Mouse (Mus musculus): ENCODE data around the gene Gpr171. TPM values are rescaled to one million over a fixed set of nuclear protein-coding genes. Genes with fewer than 3 reads are reported as not detected.
"Not testable (repeated sequence)": the region's sequence is repeated elsewhere in the genome, so short reads cannot be mapped to it uniquely, and the experiment has no call there.

The Gpr171 gene
- polyA plus RNA-seq, 1 experiment: 5.0 TPM

GRCm38 (mm10) chr3:59079327-59079726, 22.3 kb downstream of the Gpr171 start:
- no peak overlapping the region for H3K4me3 ChIP-seq (replicated peaks; ENCODE audit: control insufficient read depth, low read depth, low read length)
- TF ChIP-seq POLR2A (IDR thresholded peaks at IDR 0.05; ENCODE audit: borderline replicate concordance, control insufficient read depth, low read depth, low read length) (no peak), CTCF (IDR thresholded peaks at IDR 0.05; ENCODE audit: control insufficient read depth, insufficient read depth, low read length) (peak; percentile 49)
- no peaks in the 10 kb centered on the region for H3K4me1 ChIP-seq (ENCODE audit: control insufficient read depth, insufficient read depth, low read length)
- H3K27ac ChIP-seq (ENCODE audit: control insufficient read depth, insufficient read depth, low read depth, low read length, poor library complexity): no peak overlapping the region
- 4% methylated on average over 4 of the region's 4 CpGs for WGBS

- Histone ChIP-seq H3K4me3 (replicated peaks; ENCODE audit: control insufficient read depth, low read depth, low read length) (no peak overlapping the region), H3K4me1 (ENCODE audit: control insufficient read depth, insufficient read depth, low read length) (no peaks in the 10 kb centered on the region), H3K27ac (ENCODE audit: control insufficient read depth, insufficient read depth, low read depth, low read length, poor library complexity) (no peak overlapping the region)
- no peak for TF ChIP-seq CTCF (IDR thresholded peaks at IDR 0.05; ENCODE audit: control insufficient read depth, insufficient read depth, low read length)
- 83% methylated on average over 11 of the region's 11 CpGs for WGBS
Observed at GRCm38 (mm10) chr3:59078585-59078984, 23.0 kb downstream of the Gpr171 start.

GRCm38 (mm10) chr3:59077278-59077677, 24.3 kb downstream of the Gpr171 start:
- WGBS: 18% methylated on average over 4 of the region's 4 CpGs
- H3K4me3 ChIP-seq (replicated peaks; ENCODE audit: control insufficient read depth, low read depth, low read length): no peak overlapping the region
- H3K4me1 ChIP-seq (ENCODE audit: control insufficient read depth, insufficient read depth, low read length): no peaks in the 10 kb centered on the region
- TF ChIP-seq POLR2A (IDR thresholded peaks at IDR 0.05; ENCODE audit: borderline replicate concordance, control insufficient read depth, low read depth, low read length) (no peak), CTCF (IDR thresholded peaks at IDR 0.05; ENCODE audit: control insufficient read depth, insufficient read depth, low read length) (0 out of 2 replicates have a peak, but pooled peaks have one; percentile 28)
- no peak overlapping the region for H3K27ac ChIP-seq (ENCODE audit: control insufficient read depth, insufficient read depth, low read depth, low read length, poor library complexity)

- not testable (repeated sequence) for H3K4me1 ChIP-seq (ENCODE audit: control insufficient read depth, insufficient read depth, low read length); H3K27ac ChIP-seq (ENCODE audit: control insufficient read depth, insufficient read depth, low read depth, low read length, poor library complexity); H3K4me3 ChIP-seq (replicated peaks; ENCODE audit: control insufficient read depth, low read depth, low read length)
- WGBS: 7% methylated on average over 1 of the region's 1 CpGs
Observed at GRCm38 (mm10) chr3:59069071-59069470, 32.5 kb downstream of the Gpr171 start.

- 49% methylated on average over 8 of the region's 8 CpGs for WGBS
- Histone ChIP-seq H3K4me3 (replicated peaks; ENCODE audit: control insufficient read depth, low read depth, low read length) (no peak overlapping the region), H3K4me1 (ENCODE audit: control insufficient read depth, insufficient read depth, low read length) (no peaks in the 10 kb centered on the region; the same call in 1 of the 2 replicates), H3K27ac (ENCODE audit: control insufficient read depth, insufficient read depth, low read depth, low read length, poor library complexity) (no peak overlapping the region; the same call in 1 of the 2 replicates)
- TF ChIP-seq CTCF (IDR thresholded peaks at IDR 0.05; ENCODE audit: control insufficient read depth, insufficient read depth, low read length) (no peak), POLR2A (IDR thresholded peaks at IDR 0.05; ENCODE audit: borderline replicate concordance, control insufficient read depth, low read depth, low read length) (no peak)
Observed at GRCm38 (mm10) chr3:59066558-59067294, 34.9 kb downstream of the Gpr171 start.

GRCm38 (mm10) chr3:59065937-59066336, 35.7 kb downstream of the Gpr171 start:
- H3K27ac ChIP-seq (ENCODE audit: control insufficient read depth, insufficient read depth, low read depth, low read length, poor library complexity): no peak overlapping the region
- no peaks in the 10 kb centered on the region; the same call in 1 of the 2 replicates for H3K4me1 ChIP-seq (ENCODE audit: control insufficient read depth, insufficient read depth, low read length)
- no peak for TF ChIP-seq CTCF (IDR thresholded peaks at IDR 0.05; ENCODE audit: control insufficient read depth, insufficient read depth, low read length)
- no peak for TF ChIP-seq POLR2A (IDR thresholded peaks at IDR 0.05; ENCODE audit: borderline replicate concordance, control insufficient read depth, low read depth, low read length)
- WGBS: 69% methylated on average over 3 of the region's 3 CpGs
- H3K4me3 ChIP-seq (replicated peaks; ENCODE audit: control insufficient read depth, low read depth, low read length): no peak overlapping the region

GRCm38 (mm10) chr3:59063431-59063830, 38.2 kb downstream of the Gpr171 start:
- WGBS: 68% methylated on average over 4 of the region's 4 CpGs
- TF ChIP-seq CTCF (IDR thresholded peaks at IDR 0.05; ENCODE audit: control insufficient read depth, insufficient read depth, low read length) (no peak), POLR2A (IDR thresholded peaks at IDR 0.05; ENCODE audit: borderline replicate concordance, control insufficient read depth, low read depth, low read length) (no peak)
- no peaks in the 10 kb centered on the region; the same call in 1 of the 2 replicates for H3K4me1 ChIP-seq (ENCODE audit: control insufficient read depth, insufficient read depth, low read length)

GRCm38 (mm10) chr3:59062141-59062540, 39.5 kb downstream of the Gpr171 start:
- 26% methylated on average over 5 of the region's 5 CpGs for WGBS

More at GRCm38 (mm10) chr3:59063431-59063830, 38.2 kb downstream of the Gpr171 start:
- H3K4me3 ChIP-seq (replicated peaks; ENCODE audit: control insufficient read depth, low read depth, low read length): no peak overlapping the region
- H3K27ac ChIP-seq (ENCODE audit: control insufficient read depth, insufficient read depth, low read depth, low read length, poor library complexity): no peak overlapping the region

GRCm38 (mm10) chr3:59060131-59060530, 41.5 kb downstream of the Gpr171 start:
- TF ChIP-seq POLR2A (IDR thresholded peaks at IDR 0.05; ENCODE audit: borderline replicate concordance, control insufficient read depth, low read depth, low read length) (no peak), CTCF (IDR thresholded peaks at IDR 0.05; ENCODE audit: control insufficient read depth, insufficient read depth, low read length) (no peak)
- H3K4me1 ChIP-seq (ENCODE audit: control insufficient read depth, insufficient read depth, low read length): no peaks in the 10 kb centered on the region
- WGBS: 84% methylated on average over 7 of the region's 7 CpGs
- no peak overlapping the region for H3K4me3 ChIP-seq (replicated peaks; ENCODE audit: control insufficient read depth, low read depth, low read length)
- H3K27ac ChIP-seq (ENCODE audit: control insufficient read depth, insufficient read depth, low read depth, low read length, poor library complexity): no peak overlapping the region

More at GRCm38 (mm10) chr3:59062141-59062540, 39.5 kb downstream of the Gpr171 start:
- no peaks in the 10 kb centered on the region; the same call in 1 of the 2 replicates for H3K4me1 ChIP-seq (ENCODE audit: control insufficient read depth, insufficient read depth, low read length)
- H3K4me3 ChIP-seq (replicated peaks; ENCODE audit: control insufficient read depth, low read depth, low read length): no peak overlapping the region
- H3K27ac ChIP-seq (ENCODE audit: control insufficient read depth, insufficient read depth, low read depth, low read length, poor library complexity): no peak overlapping the region
- TF ChIP-seq POLR2A (IDR thresholded peaks at IDR 0.05; ENCODE audit: borderline replicate concordance, control insufficient read depth, low read depth, low read length) (no peak), CTCF (IDR thresholded peaks at IDR 0.05; ENCODE audit: control insufficient read depth, insufficient read depth, low read length) (no peak)

Data from bone marrow, adult 2 months (tissue).